Mouse (Mus musculus): ENCODE data around the gene Slc15a5. TPM values are rescaled to one million over a fixed set of nuclear protein-coding genes. Genes with fewer than 3 reads are reported as not detected.

Gene Slc15a5
- polyA plus RNA-seq, 1 experiment from 2014 or later: 0.10 TPM

- H3K36me3 ChIP-seq: no peaks in the 10 kb centered on the region
- H3K9ac ChIP-seq: no peak overlapping the region
- H3K4me3 ChIP-seq: no peak overlapping the region
- H3K4me1 ChIP-seq (replicated peaks): no peaks in the 10 kb centered on the region
- H3K27me3 ChIP-seq: no peaks in the 10 kb centered on the region
- ATAC-seq (ENCODE audit: low FRiP score): no peak
- no peak overlapping the region for H3K4me2 ChIP-seq
- 72% methylated on average over 12 of the region's 12 CpGs for WGBS
- no peak overlapping the region for H3K27ac ChIP-seq
- H3K9me3 ChIP-seq: no peaks in the 10 kb centered on the region
These were observed 139.1 kb downstream of the Slc15a5 start for GRCm38 (mm10) chr6:137940374-137941218.

GRCm38 (mm10) chr6:137937541-137937940 lies 142.2 kb downstream of the Slc15a5 start:
- Histone ChIP-seq H3K9me3 (no peaks in the 10 kb centered on the region), H3K27ac (no peak overlapping the region), H3K4me1 (replicated peaks) (no peaks in the 10 kb centered on the region), H3K4me2 (no peak overlapping the region), H3K4me3 (no peak overlapping the region), H3K27me3 (no peaks in the 10 kb centered on the region), H3K36me3 (no peaks in the 10 kb centered on the region), H3K9ac (no peak overlapping the region)
- WGBS: 95% methylated on average over 5 of the region's 5 CpGs
- no peak for ATAC-seq (ENCODE audit: low FRiP score)

GRCm38 (mm10) chr6:137936268-137936667 lies 143.4 kb downstream of the Slc15a5 start:
- H3K4me1 ChIP-seq (replicated peaks): no peaks in the 10 kb centered on the region
- H3K36me3 ChIP-seq: no peaks in the 10 kb centered on the region
- no peaks in the 10 kb centered on the region for H3K27me3 ChIP-seq
- no peak overlapping the region for H3K9ac ChIP-seq
- H3K4me2 ChIP-seq: no peak overlapping the region
- H3K9me3 ChIP-seq: no peaks in the 10 kb centered on the region
- H3K27ac ChIP-seq: no peak overlapping the region
- H3K4me3 ChIP-seq: no peak overlapping the region
- no peak for ATAC-seq (ENCODE audit: low FRiP score)
- 79% methylated on average over 1 of the region's 1 CpGs for WGBS

- Histone ChIP-seq H3K4me1 (replicated peaks) (no peaks in the 10 kb centered on the region), H3K4me2 (no peak overlapping the region), H3K36me3 (no peaks in the 10 kb centered on the region), H3K9ac (no peak overlapping the region), H3K4me3 (no peak overlapping the region), H3K27ac (no peak overlapping the region), H3K27me3 (no peaks in the 10 kb centered on the region), H3K9me3 (no peaks in the 10 kb centered on the region)
- no peak for ATAC-seq (ENCODE audit: low FRiP score)
- WGBS: 78% methylated on average over 7 of the region's 7 CpGs
These were observed 143.9 kb downstream of the Slc15a5 start for GRCm38 (mm10) chr6:137935857-137936256.

GRCm38 (mm10) chr6:137935341-137935740 lies 144.4 kb downstream of the Slc15a5 start:
- Histone ChIP-seq H3K9me3 (no peaks in the 10 kb centered on the region), H3K4me3 (no peak overlapping the region), H3K4me2 (no peak overlapping the region), H3K4me1 (replicated peaks) (no peaks in the 10 kb centered on the region), H3K27me3 (no peaks in the 10 kb centered on the region), H3K27ac (no peak overlapping the region), H3K9ac (no peak overlapping the region), H3K36me3 (no peaks in the 10 kb centered on the region)
- ATAC-seq (ENCODE audit: low FRiP score): no peak
- WGBS: 73% methylated on average over 8 of the region's 8 CpGs

GRCm38 (mm10) chr6:137934545-137935298 lies 145.0 kb downstream of the Slc15a5 start:
- Histone ChIP-seq H3K27me3 (no peaks in the 10 kb centered on the region), H3K4me1 (replicated peaks) (no peaks in the 10 kb centered on the region), H3K9me3 (no peaks in the 10 kb centered on the region), H3K36me3 (no peaks in the 10 kb centered on the region), H3K9ac (no peak overlapping the region), H3K27ac (no peak overlapping the region), H3K4me2 (no peak overlapping the region), H3K4me3 (no peak overlapping the region)
- 64% methylated on average over 3 of the region's 3 CpGs for WGBS
- no peak for ATAC-seq (ENCODE audit: low FRiP score)

Other genes with a start within 250 kb of the Slc15a5 start
- 117 and 132 TPM in 2 replicates for gene Mgst1, start 60.4 kb upstream of the Slc15a5 start, polyA plus RNA-seq (2015; fragmentation: Nextera tagmentation; extraction: Ambion mirVana)

All from hindbrain, embryonic 13.5 days (tissue).